Mouse (Mus musculus): ENCODE results near the gene Rhot1. TPM values are rescaled to one million over a fixed set of nuclear protein-coding genes. Genes with fewer than 3 reads are reported as not detected.
A peak's percentile ranks its signal among the peaks of the same experiment; 100 is the strongest.

Rhot1 gene
- total RNA-seq, 2 experiments from 2014 or later: 45.4 to 50.6 TPM

DNA sequence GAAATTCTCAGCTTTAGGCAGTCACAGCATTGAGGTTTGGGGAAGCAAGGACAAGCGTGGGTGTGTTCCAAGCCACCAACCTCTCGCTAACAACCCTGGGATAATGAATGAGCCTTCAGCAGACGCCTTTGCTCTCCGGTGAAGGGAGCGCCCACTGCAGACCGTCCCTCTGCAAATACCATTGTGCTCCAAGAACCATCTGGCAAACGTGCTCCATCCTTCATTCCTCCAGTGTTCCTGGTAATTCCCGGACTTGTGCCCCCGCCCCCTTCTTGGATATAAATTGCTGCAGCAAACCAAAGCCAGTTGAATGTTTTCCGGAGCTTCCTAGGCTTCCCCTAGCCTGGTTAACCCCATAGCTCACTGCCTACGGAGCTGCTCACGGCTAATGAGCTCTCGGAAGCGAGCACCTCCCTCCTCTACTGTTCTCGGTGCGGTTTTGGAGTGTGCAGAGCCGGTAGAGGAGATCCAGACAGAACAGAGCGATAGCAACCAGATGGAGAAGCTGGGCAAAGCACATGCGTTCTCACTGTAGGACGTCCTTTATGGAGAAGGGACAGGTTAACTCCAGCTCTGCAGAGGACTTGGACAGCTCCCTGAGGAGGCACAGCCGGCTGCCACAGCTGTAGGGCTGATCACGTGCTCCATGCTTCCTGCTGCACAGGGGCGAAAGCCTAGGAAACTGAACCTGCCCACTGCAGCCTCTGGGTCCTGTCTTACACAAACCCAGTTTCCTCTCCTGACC lies 81.1 kb downstream of the Rhot1 start:
- DNase-seq: peak; percentile 31

DNA sequence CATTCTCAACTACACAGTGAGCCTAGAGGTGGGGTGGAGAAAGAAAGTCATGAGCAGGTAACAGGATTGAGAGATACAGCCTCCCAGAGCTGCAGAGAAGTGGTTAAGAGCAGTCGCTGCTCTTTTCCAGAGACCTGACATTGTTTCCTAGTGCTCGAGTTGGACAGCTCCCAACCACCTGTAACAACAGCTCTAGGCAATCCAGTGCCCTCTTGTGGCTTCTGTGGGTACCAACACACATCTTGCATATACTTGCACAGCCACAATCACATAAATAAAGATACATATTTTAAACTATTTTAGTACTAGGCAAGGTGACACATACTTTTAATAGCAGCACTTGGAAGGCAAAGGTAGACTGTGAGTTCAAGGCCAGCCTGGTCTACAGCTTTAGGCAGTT lies 82.2 kb downstream of the Rhot1 start:
- no peak for DNase-seq

DNA sequence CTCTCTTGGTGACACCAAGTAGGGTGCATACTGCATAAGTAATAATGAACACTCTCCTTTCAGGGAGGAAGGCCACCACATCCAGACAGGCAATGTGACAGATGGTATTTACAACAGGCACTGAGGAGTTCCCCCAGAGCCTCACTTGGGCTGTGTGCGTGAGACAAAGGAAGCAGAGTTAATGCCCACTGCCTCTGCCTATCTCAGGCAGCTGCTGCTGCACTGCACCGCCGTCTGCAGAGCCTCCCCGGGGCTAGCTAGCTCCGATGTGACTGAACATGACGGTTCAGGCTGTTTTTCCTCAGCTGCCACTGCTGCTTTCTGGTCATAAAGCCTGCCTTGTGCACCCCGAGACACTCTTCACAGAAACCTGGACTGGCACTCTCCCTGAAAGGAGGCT lies 83.6 kb downstream of the Rhot1 start:
- DNase-seq: no peak

DNA sequence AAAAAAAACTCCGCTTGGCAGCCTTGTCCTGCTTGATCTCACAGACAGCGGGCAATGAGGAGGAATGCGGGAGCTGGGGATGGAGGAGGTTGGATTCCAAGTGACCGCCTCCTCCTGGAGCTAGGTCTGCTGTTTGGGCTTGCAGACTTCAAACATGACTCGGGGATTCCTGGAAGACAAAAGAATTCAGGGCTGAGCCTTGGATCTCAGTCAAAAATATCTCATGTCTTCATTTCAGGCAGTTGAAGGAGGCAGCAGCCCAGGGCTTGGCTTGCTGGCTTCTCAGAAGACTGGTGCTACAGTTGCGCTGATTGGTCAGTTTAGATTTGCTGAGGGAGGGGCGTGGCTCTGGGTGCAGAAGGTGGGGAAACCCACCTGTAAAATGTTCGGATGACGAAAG lies 86.2 kb downstream of the Rhot1 start:
- no peak for DNase-seq

DNA sequence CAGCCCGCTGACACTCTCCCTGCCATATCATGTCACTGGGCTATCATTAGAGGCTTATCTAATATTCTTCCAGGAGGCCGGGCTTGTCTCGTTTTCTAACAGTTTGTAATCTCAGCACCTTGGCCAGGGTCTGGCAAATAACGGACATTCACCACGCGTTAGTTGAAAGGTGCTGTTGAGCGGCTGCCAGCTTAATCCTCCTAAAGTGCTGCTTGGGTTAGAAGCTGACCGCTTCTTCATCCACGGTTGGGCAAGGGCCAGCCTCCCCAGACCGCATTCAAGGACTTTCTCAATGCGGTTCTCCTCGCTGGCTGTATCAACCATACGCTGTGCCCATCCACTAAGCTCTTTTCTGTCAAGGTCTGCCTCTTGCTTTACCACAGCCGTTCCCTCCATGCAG lies 87.0 kb downstream of the Rhot1 start:
- no peak for DNase-seq

DNA sequence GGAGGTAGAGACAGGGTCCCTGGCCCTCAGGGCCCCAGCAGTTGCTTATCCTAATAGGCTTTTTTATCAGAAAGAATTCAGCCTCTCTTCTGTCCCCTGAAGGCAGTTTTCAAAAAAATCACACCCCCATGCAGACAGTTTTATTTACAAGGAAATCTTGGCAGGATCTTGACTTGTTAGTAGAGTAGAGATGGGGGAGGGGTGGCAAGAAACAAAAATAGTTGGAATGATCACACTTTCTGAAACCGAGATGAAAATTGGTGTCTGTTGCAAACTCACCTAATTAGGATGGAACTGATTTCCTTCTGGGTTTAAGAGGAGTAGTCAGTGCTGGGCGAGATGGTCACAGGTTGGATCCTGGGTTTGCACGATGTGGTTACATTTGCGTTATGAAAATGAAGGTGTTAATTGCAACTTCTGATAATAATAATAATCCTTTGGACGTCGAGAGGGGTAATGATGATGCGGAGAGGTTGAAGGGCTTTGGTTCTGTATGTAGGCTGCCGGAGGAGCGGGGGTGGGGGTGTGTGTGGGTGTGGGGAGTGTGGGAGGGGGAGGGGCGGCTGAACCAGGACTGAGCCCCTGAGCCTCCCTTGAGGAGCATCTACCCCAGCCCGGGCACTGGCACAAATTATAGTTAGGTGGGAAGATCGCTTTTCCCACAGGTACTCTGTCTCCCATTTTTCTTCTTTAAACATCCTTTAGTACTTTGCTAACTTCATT lies 90.9 kb downstream of the Rhot1 start:
- DNase-seq: no peak

DNA sequence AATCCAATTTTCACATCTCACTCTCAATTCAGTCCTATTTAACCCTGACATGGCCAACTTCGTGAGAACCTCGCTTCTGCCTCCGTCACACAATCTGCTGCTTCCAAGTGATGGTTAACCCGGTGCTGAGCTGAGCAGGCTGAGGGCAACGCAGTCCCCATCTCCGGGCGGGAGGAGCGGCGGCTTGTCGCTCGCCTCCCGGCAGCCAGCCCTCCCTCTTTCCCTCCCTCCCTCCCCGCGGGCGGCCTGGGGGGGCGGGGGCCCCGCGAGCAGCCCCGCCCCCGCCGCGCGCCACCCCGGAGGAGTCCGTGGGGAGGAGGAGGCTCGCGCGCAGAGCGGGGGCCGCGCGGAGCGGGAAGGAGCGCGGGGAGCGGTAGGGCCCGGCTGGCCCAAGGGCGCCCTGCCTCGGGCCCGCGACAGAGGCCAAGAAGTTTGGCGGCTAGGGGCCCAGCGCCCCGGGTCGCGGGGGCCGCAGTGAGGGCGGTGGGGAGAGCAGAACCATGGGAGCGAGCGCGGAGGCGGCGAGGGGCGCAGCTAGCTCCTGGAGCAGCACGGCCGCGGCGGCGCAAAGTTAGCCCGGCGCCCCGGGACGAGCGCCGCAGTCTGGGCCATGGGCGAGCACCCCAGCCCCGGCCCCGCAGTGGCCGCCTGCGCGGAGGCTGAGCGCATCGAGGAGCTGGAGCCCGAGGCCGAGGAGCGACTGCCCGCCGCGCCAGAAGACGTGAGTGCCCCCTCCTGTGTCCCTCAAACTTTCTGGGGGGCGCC lies 91.9 kb downstream of the Rhot1 start, which contains the start of gene Rhbdl3:
Gene Rhbdl3, plus strand, starts transcription at position 362 of the 765 bp plus-strand sequence.
- peak; percentile 78 for DNase-seq

DNA sequence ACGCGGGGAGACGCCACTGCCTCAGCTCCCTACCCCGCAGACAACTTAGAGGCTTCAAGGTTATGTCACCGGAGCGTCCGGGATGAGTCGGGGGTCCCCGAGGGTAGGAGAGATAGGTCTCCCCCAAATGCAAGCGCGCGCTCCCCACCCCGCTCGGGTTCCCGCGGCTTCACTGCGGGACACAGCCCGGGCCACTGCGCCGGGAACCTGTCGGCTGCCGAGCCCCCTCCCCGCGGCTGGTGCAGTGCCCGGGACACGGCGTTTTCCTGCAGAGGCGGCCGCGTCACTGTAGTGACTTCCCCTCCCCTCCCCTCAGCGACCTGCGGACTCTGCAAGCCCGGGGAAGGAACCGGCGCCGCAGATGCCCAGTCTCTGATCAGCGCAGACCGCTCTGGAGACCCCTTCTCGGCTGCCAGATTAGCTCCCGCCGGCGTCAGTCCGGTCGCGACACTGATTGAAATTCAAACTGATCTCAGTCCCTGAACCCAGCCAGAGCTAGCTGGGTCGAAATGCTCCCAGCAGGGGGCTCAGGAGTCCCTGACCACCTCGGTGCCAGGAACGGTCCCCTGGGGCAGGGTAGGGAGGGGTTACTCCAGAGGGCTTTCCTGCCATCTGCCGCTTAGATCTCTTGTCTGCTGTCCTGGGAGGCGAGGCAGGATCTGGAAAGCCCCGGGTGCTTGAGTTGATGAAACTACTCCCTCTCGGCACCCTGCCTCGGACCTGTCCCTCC lies 92.7 kb downstream of the Rhot1 start:
- peak; percentile 74 for DNase-seq

DNA sequence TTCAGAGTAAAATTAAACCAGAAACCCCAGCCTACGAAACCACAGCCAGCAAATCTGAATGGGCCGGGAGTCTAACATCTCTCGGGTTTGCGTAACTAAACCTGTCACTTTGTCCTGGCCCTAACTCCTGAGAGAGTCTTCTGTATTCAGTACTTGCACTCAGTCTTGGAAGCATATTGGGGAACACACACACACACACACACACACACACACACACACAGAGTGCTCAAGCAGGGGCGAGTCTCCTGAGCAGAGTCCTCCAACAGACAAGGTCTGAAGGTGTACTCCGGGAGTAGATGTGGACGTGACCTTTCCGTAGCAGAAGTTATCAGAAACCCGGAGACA lies 93.2 kb downstream of the Rhot1 start:
- no peak for DNase-seq

DNA sequence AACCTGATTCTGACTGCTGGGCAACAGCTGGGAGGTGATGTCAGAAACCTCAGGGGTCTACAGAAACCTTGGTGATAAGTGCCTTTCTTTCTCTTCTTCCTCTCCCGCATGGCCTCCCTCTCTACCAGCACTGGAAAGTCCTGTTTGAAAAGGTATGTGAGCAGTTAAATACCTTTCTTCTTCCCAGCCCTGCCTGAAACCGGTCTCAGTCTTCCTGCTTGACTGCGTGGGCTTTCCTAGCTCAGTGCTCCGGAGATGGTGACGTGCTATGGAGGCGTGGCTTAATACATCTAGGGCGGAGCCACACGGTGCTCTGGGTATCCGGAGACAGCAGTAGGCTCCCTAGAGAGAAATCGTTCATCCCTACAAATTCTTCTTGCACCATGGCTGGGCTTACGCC lies 93.7 kb downstream of the Rhot1 start:
- DNase-seq: peak; percentile 45

DNA sequence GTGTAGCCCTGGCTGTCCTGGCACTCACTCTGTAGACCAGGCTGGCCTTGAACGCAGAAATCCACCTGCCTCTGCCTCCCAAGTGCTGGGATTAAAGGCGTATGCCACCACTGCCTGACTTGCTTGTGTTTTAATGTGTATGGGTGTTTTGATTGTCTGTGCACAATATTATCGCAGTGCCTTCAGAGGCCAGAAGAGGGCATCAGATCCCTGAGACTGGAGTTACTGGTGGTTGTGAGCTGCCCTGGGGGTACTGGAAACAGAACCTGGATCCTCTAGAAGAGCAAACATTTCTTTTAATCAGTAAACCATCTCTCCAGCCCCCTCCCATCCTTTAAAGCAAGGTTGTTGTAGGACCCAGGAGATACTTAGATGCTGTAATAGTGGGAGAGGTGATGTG lies 94.9 kb downstream of the Rhot1 start:
- DNase-seq: no peak

DNA sequence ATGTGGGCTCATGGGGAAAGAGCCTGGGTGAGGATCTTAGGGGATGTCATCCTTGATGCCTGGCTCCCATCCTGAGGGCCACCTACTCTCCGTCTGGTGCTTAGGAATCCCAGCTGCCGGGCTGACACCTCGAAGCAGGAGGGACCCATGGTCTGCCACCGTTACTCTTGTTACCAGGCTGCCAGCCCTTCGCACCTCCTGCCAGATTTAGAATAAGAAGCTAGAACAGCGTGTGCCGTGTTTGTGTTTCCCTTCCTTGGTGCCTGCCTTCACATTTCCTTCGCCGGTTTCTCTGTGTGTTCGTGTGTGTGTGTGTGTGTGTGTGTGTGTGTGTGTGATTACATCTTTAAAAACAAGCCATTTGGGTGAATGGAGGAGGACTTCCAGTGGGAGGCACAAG lies 96.0 kb downstream of the Rhot1 start:
- no peak for DNase-seq

DNA sequence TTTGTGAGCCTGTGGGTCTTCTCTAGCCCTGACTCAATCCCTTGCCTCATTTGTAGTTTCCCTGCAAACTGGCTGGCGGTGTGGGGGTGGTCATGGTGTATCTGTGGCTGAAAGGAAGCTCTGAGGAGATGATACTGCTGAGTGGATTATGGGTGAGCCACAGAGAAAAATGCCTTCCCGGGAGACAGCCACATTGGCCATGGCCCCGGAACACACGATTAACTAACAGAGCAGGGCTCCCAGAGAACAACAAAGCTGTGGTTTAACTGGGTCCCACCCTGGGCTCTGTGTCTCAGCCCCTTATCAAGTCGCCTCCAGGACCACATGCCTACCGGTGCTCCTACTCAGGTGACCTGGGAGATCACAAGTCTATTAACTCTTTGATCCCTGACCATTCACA lies 99.7 kb downstream of the Rhot1 start:
- no peak for DNase-seq

DNA sequence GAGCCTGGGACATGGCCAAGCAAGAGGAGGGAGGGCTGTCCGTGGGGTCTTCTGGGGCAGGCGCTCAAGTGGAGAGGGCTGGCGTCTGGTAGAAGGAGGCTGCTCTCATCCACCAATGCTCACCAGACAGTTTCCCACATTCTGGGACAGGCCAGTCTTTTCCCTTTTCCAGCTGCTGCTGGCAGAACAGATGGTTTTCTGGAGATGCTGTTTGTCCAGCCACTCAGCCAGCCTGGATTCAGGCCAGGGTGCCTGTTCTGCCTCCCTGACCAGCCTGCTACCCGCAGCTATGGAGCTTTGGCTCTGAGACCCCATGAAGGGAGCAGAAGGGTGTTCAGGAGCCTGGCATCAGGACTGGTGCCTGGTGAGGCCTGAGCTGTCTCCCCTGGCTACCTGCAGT lies 102.5 kb downstream of the Rhot1 start:
- peak; percentile 35 for DNase-seq

DNA sequence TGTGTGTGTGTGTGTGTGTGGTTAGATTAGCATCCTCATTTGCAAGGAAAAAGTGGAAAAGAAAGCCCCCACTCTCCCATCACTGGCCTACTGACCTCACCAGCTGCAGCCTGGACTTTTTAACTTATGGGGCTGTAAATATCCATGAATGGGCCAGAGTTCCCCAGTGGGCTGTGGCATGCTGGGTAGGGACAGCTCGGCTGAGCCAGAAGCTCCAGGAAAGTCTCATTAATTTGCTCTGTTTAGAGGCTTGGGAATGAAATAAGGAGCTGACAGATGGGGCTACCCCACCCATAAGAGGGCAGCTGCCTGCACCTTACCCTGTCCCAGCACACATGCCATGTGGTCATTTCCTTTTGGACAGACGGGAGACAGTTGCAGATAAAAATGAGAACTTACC lies 103.2 kb downstream of the Rhot1 start:
- DNase-seq: no peak

DNA sequence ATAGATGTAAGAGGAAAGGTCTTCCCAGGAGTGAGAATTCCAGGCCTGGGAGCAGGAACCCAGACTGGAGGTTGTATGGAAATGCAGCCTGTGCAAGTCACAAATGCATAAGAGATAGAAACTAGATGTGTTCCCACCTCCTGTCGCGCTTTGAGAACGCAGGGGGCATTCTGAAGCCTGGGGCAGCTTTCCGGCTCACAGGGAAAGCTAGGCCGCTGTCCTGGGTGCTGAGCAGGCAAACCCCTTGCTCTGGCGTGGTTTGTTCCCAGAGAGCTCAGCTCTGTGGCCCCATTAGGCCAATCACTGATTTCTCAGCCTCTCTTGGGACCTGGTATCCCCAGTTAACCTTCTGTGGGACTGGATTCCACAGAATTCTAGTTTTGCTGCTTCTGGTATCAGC lies 103.7 kb downstream of the Rhot1 start:
- DNase-seq: no peak

DNA sequence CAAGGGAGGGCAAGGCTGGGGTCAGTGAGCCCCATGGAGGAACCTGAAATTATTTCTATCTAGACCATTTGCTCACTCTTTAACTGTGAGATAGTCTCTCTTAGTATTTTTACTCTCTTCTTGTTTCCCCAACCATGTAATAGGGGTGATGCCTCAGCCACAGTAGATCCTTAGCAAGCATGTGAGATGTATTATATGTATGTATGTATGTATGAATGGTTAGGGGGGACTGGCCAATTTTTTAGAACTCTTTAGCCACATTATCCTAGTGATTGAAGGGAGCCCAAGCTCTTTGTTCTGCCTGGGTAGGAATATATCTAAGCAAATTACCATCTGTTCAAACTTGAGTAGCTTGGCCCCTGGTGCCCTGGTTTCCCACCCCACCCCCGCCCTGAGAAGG lies 104.6 kb downstream of the Rhot1 start:
- DNase-seq: no peak

DNA sequence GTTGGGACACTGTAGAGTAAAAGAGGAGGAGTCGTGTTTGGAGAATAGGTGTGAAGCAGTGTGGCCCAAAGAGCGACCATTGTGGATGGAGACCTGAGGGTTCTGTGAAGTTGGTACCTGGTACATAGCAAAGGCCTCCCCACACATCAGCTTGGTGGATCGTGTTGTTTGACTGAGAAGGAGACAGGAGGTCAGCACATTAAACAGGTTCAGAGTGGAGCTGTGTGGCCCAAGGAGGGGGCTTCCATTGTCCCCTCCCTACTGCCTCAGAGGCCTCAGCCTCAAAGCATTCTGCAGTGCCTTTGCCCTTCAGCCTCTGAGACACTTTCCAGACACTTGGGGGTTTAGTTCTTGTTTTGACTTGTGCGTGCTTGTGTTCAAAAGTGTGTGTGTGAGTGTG lies 105.1 kb downstream of the Rhot1 start:
- DNase-seq: no peak

DNA sequence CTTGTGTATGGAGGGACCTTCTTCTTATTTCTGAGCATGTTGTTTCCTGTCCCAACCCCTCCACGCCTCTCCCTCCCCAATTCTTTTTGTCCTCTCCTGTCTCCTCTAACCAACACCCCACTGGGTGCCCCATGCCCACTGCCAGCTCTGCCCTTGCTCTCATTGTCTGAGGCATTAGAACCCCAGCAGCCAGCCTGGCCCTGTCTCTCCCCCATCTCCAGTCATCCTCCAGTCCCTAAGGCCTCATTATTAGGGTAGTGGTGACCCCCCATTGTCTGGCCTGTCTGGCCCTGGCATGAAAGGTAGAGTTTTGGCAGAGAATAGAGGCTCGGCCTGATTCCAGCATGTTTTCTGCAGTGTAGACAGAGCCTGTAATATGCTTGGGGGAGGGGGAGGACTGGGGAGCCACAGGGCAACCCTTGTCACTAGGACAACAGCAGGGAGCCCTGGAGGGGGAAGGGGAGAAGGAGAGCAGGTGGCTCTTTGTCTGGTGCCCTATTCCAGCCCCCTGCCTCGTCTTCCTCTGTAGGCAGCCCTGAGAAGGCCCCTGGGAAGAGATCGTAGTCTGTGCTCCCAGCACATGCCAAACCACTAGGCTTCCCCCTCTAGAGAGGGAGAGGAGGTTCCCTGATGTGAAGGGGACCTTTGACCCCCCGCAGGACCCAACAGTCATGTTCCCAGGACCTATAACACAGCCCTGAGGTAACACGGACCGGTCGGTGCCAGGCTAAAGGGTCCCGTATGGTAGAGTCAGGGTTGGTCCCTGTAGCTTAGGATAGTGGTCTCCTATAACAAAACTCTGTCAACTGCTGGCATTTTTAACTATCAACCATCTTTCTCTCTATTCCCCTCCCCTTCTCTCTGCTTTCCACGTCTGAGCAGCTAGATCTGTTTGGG lies 107.2 kb downstream of the Rhot1 start:
- DNase-seq: no peak
